Mouse (Mus musculus) embryonic facial prominence, embryonic 11.5 days (tissue): Measurements from ENCODE around the gene Rab5c. TPM values are rescaled to one million over a fixed set of nuclear protein-coding genes. Genes with fewer than 3 reads are reported as not detected.

ENCODE experiments used
- ATAC-seq: fragments of 200-750 bp; cut with Nextera tagmentation; replicated peaks from 2 replicates; pipeline ENCODE4 v1.8.0; 2017; ENCODE audit warnings: low read depth; ENCODE audit not compliant: insufficient number of reproducible peaks, low FRiP score, low TSS enrichment
- DNase-seq: peaks from one replicate; pipeline ENCODE4 v3.0.0-alpha.2; 2015; ENCODE audit warnings: low spot score
- H3K27ac ChIP-seq: fragments of 300-500 bp; sonication (generic); replicated peaks from 2 replicates; pipeline ENCODE4 v1.5.1; 2014; ENCODE audit warnings: mild to moderate bottlenecking, low read depth, low read length, control low read depth
- H3K27me3 ChIP-seq: fragments of 300-500 bp; sonication (generic); 2 replicates; pipeline ENCODE4 v1.6.1; 2014; ENCODE audit warnings: mild to moderate bottlenecking, low read length, moderate library complexity, mixed read lengths; ENCODE audit not compliant: control insufficient read depth, insufficient read depth
- H3K36me3 ChIP-seq: fragments of 300-500 bp; sonication (generic); replicated peaks from 2 replicates; pipeline ENCODE4 v1.6.1; 2014; ENCODE audit warnings: low read depth, mild to moderate bottlenecking, low read length, moderate library complexity, mixed read lengths; ENCODE audit not compliant: control insufficient read depth, insufficient read depth
- H3K4me1 ChIP-seq: fragments of 300-500 bp; sonication (generic); 2 replicates; pipeline ENCODE4 v1.6.1; 2014; ENCODE audit warnings: low read length, mixed read lengths; ENCODE audit not compliant: control insufficient read depth, insufficient read depth
- H3K4me2 ChIP-seq: fragments of 300-500 bp; sonication (generic); 2 replicates; pipeline ENCODE4 v1.6.1; 2014; ENCODE audit warnings: low read depth, mild to moderate bottlenecking, control low read depth, low read length, moderate library complexity
- H3K4me3 ChIP-seq: fragments of 300-500 bp; sonication (generic); 2 replicates; pipeline ENCODE4 v1.5.1; 2014; ENCODE audit warnings: low read depth, low read length, control low read depth
- H3K9ac ChIP-seq: fragments of 300-500 bp; sonication (generic); replicated peaks from 2 replicates; pipeline ENCODE4 v1.6.1; 2014; ENCODE audit warnings: mild to moderate bottlenecking, control low read depth, low read length
- H3K9me3 ChIP-seq: fragments of 300-500 bp; sonication (generic); replicated peaks from 2 replicates; pipeline ENCODE4 v1.6.1; 2016; ENCODE audit warnings: mild to moderate bottlenecking, low read length, inconsistent platforms, mixed read lengths; ENCODE audit not compliant: control insufficient read depth
- WGBS: fragments of 180-500 bp; shearing (Covaris S2); extraction: QIAGEN DNeasy Blood & Tissue Kit; methylation state at CpG from one replicate; pipeline ENCODE4 v1.1.7; 2014; 5-methylcytosine and 5-hydroxymethylcytosine counted together
- polyA plus RNA-seq: library from polyadenylated mRNA; unstranded; fragments of >200 nt; fragmentation: Nextera tagmentation; extraction: Ambion mirVana; gene quantifications from 2 replicates; pipeline ENCODE4 v1.2.1, GENCODE M21; 2014

Rab5c gene
- polyA plus RNA-seq, 1 experiment from 2014 or later, result 76.6 TPM

- ATAC-seq (no peak), DNase-seq (no peak)
- no peak overlapping the region for H3K27ac ChIP-seq
- H3K9me3 ChIP-seq, result no peaks in the 10 kb centered on the region
- WGBS, result 90% methylated on average over 16 of the region's 16 CpGs
- no peak overlapping the region for H3K4me3 ChIP-seq
- no peaks in the 10 kb centered on the region for H3K27me3 ChIP-seq
- no peak overlapping the region for H3K9ac ChIP-seq
- H3K36me3 ChIP-seq, result no peaks in the 10 kb centered on the region
- H3K4me2 ChIP-seq, result no peak overlapping the region
- H3K4me1 ChIP-seq, result no peaks in the 10 kb centered on the region
Observed at GRCm38 (mm10) chr11:100750127-100750526, 12.1 kb upstream of the Rab5c start.

GRCm38 (mm10) chr11:100749469-100749868 lies 11.5 kb upstream of the Rab5c start:
- no peaks in the 10 kb centered on the region for H3K9me3 ChIP-seq
- H3K4me2 ChIP-seq, result no peak overlapping the region
- DNase-seq (no peak), ATAC-seq (no peak)
- no peaks in the 10 kb centered on the region for H3K27me3 ChIP-seq
- no peak overlapping the region for H3K27ac ChIP-seq
- H3K9ac ChIP-seq, result no peak overlapping the region
- no peak overlapping the region for H3K4me3 ChIP-seq
- no peaks in the 10 kb centered on the region for H3K4me1 ChIP-seq
- H3K36me3 ChIP-seq, result no peaks in the 10 kb centered on the region
- WGBS, result 50% methylated on average over 25 of the region's 25 CpGs

- Histone ChIP-seq H3K9ac (no peak overlapping the region), H3K36me3 (no peaks in the 10 kb centered on the region), H3K9me3 (no peaks in the 10 kb centered on the region), H3K4me3 (no peak overlapping the region), H3K27me3 (no peaks in the 10 kb centered on the region), H3K27ac (no peak overlapping the region), H3K4me1 (no peaks in the 10 kb centered on the region), H3K4me2 (no peak overlapping the region)
- 72% methylated on average over 4 of the region's 4 CpGs for WGBS
- no peak for DNase-seq
- no peak for ATAC-seq
Observed at GRCm38 (mm10) chr11:100748620-100749019, 10.6 kb upstream of the Rab5c start.

- Histone ChIP-seq H3K36me3 (no peaks in the 10 kb centered on the region), H3K27me3 (no peaks in the 10 kb centered on the region), H3K4me2 (no peak overlapping the region), H3K27ac (no peak overlapping the region), H3K4me3 (no peak overlapping the region), H3K4me1 (no peaks in the 10 kb centered on the region), H3K9me3 (no peaks in the 10 kb centered on the region), H3K9ac (no peak overlapping the region)
- ATAC-seq (no peak), DNase-seq (no peak)
- WGBS, result 72% methylated on average over 5 of the region's 5 CpGs
Observed at GRCm38 (mm10) chr11:100747114-100747513, 9.1 kb upstream of the Rab5c start.

GRCm38 (mm10) chr11:100746546-100746945 lies 8.5 kb upstream of the Rab5c start:
- Histone ChIP-seq H3K4me1 (no peaks in the 10 kb centered on the region), H3K9me3 (no peaks in the 10 kb centered on the region), H3K4me2 (no peak overlapping the region), H3K4me3 (no peak overlapping the region), H3K9ac (no peak overlapping the region), H3K27me3 (no peaks in the 10 kb centered on the region), H3K27ac (no peak overlapping the region), H3K36me3 (no peaks in the 10 kb centered on the region)
- 74% methylated on average over 10 of the region's 10 CpGs for WGBS
- ATAC-seq (no peak), DNase-seq (no peak)

GRCm38 (mm10) chr11:100745085-100745484 lies 7.1 kb upstream of the Rab5c start:
- Histone ChIP-seq H3K27me3 (no peaks in the 10 kb centered on the region), H3K9me3 (no peaks in the 10 kb centered on the region), H3K4me2 (no peak overlapping the region), H3K9ac (no peak overlapping the region), H3K36me3 (no peaks in the 10 kb centered on the region), H3K4me3 (no peak overlapping the region), H3K27ac (no peak overlapping the region), H3K4me1 (no peaks in the 10 kb centered on the region)
- WGBS, result 14% methylated on average over 6 of the region's 6 CpGs
- ATAC-seq (no peak), DNase-seq (peak; percentile 71)

GRCm38 (mm10) chr11:100741348-100741747 lies 3.3 kb upstream of the Rab5c start:
- 63% methylated on average over 6 of the region's 6 CpGs for WGBS
- no peaks in the 10 kb centered on the region for H3K4me1 ChIP-seq
- DNase-seq (no peak), ATAC-seq (no peak)
- H3K27me3 ChIP-seq, result no peaks in the 10 kb centered on the region
- no peak overlapping the region for H3K4me2 ChIP-seq
- H3K27ac ChIP-seq, result no peak overlapping the region
- H3K4me3 ChIP-seq, result no peak overlapping the region
- H3K9ac ChIP-seq, result no peak overlapping the region
- H3K9me3 ChIP-seq, result no peaks in the 10 kb centered on the region
- no peaks in the 10 kb centered on the region for H3K36me3 ChIP-seq

GRCm38 (mm10) chr11:100738749-100739148 lies 734 bp upstream of the Rab5c start:
- Histone ChIP-seq H3K4me2 (peak overlapping the region; percentile 49; the same call in 1 of the 2 replicates), H3K36me3 (no peaks in the 10 kb centered on the region), H3K9ac (no peak overlapping the region), H3K9me3 (no peaks in the 10 kb centered on the region), H3K4me3 (peak overlapping the region; percentile 89; the same call in 1 of the 2 replicates), H3K27me3 (no peaks in the 10 kb centered on the region), H3K4me1 (no peaks in the 10 kb centered on the region), H3K27ac (no peak overlapping the region)
- no peak for ATAC-seq
- WGBS, result 14% methylated on average over 5 of the region's 5 CpGs
- no peak for DNase-seq
